Mouse (Mus musculus) thymus, postnatal 36 days (tissue): ENCODE results near the gene Rps28.
"Not testable (repeated sequence)": the region's sequence is repeated elsewhere in the genome, so short reads cannot be mapped to it uniquely, and the experiment has no call there.

Experiments
- DNase-seq, 2 experiments: peaks; one replicate each; pipeline ENCODE4 v3.0.0; 2022; ENCODE audit warnings: mixed read lengths in 2 of 2

The Rps28 gene

GRCm38 (mm10) chr17:33824084-33824996 lies at the start of gene Rps28, which contains the start of gene Ndufa7:
Rps28 (minus strand) TSS chr17:33824562.
Ndufa7 (plus strand) TSS chr17:33824572.
- DNase-seq = peak; percentile 97 to 99

GRCm38 (mm10) chr17:33873537-33873936 lies 49.2 kb upstream of the Rps28 start, which contains the start of gene Gm7029:
Gm7029 (plus strand) TSS chr17:33873837.
- not testable (repeated sequence) for DNase-seq

- DNase-seq = peak; percentile 63 to 69
These were observed 41.1 kb upstream of the Rps28 start for GRCm38 (mm10) chr17:33865330-33866030.

- no peak for DNase-seq
These were observed 33.5 kb upstream of the Rps28 start for GRCm38 (mm10) chr17:33857816-33858215.

- DNase-seq = no peak
These were observed 27.0 kb upstream of the Rps28 start for GRCm38 (mm10) chr17:33851331-33851730.

- DNase-seq = no peak
These were observed 23.8 kb upstream of the Rps28 start for GRCm38 (mm10) chr17:33848139-33848538.

- DNase-seq = no peak
These were observed 19.8 kb upstream of the Rps28 start for GRCm38 (mm10) chr17:33844196-33844595.

GRCm38 (mm10) chr17:33842966-33843795 lies 18.8 kb upstream of the Rps28 start, which contains the start of gene Cd320:
Cd320 (plus strand) TSS chr17:33843091.
- peak; percentile 89 to 91 for DNase-seq

GRCm38 (mm10) chr17:33829561-33829960 lies 5.2 kb upstream of the Rps28 start:
- no peak for DNase-seq

GRCm38 (mm10) chr17:33828892-33829291 lies 4.5 kb upstream of the Rps28 start:
- DNase-seq = no peak

- DNase-seq = peak; percentile 46 to 52
These were observed 2.5 kb upstream of the Rps28 start for GRCm38 (mm10) chr17:33826850-33827249.

GRCm38 (mm10) chr17:33825462-33825861 lies 1.1 kb upstream of the Rps28 start:
- DNase-seq = no peak

GRCm38 (mm10) chr17:33824997-33825330 lies 602 bp upstream of the Rps28 start:
- not testable (repeated sequence) for DNase-seq

GRCm38 (mm10) chr17:33823171-33823570 lies 1.2 kb downstream of the Rps28 start:
- not testable (repeated sequence) for DNase-seq

GRCm38 (mm10) chr17:33822436-33822959 lies 1.9 kb downstream of the Rps28 start:
- no peak for DNase-seq

GRCm38 (mm10) chr17:33817969-33818643 lies 6.3 kb downstream of the Rps28 start:
- DNase-seq = no peak

GRCm38 (mm10) chr17:33817184-33817968 lies 7.0 kb downstream of the Rps28 start:
- peak; percentile 81 to 89 for DNase-seq

GRCm38 (mm10) chr17:33816612-33817011 lies 7.8 kb downstream of the Rps28 start:
- DNase-seq = no peak

- DNase-seq = no peak
These were observed 9.0 kb downstream of the Rps28 start for GRCm38 (mm10) chr17:33815399-33815798.

- DNase-seq = no peak
These were observed 11.4 kb downstream of the Rps28 start for GRCm38 (mm10) chr17:33812990-33813389.

GRCm38 (mm10) chr17:33812475-33812874 lies 11.9 kb downstream of the Rps28 start:
- no peak for DNase-seq
